Mouse (Mus musculus) olfactory bulb, adult 2 months (tissue): ENCODE measurements around the gene Tmem131l.

Experiments
- CTCF ChIP-seq: fragments of 200-500 bp; IDR thresholded peaks from 2 replicates; pipeline ENCODE4 v1.5.1; 2012; ENCODE audit warnings: low read depth, mild to moderate bottlenecking, low read length, moderate library complexity; ENCODE audit not compliant: insufficient read depth
- POLR2A ChIP-seq: fragments of 200-500 bp; IDR thresholded peaks from 2 replicates; pipeline ENCODE4 v1.6.1; 2012; ENCODE audit warnings: mild to moderate bottlenecking, low read depth, low read length, moderate library complexity; ENCODE audit not compliant: insufficient read depth

- TF ChIP-seq CTCF (no peak), POLR2A (no peak)
Observed at GRCm38 (mm10) chr3:83995254-83995830, 44.6 kb downstream of the Tmem131l start.
